Mouse (Mus musculus): ENCODE data around the gene Col25a1. TPM values are rescaled to one million over a fixed set of nuclear protein-coding genes. Genes with fewer than 3 reads are reported as not detected.

Col25a1 gene
- polyA plus RNA-seq, 1 experiment = 0.04 TPM

DNA sequence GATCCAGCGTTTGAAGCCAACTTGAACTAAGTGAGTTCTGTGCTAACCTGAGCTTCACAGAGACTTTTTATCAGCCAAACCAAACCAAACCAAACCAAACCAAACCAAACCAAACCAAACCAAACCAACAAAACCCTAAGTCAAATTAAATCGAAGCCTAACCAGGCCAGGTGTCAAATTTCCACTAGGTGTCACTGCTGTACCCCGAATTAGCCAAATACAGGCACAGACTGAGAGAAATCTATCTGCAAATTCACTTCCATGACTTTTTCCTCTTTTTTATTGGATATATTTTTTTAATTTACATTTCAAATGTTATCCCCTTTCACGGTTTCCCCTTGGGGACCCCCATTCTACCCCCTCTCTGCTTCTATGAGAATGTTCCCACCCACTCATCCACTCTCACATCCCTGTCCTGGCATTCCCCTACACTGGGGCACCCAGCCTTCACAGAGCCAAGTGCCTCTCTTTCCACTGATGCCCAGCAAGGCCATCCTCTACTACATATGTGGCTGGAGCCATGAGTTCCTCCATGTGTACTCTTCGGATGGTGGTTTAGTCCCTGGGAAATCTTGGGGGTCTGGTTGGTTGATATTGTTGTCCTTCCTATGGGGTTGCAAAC, 36.0 kb upstream of the Col25a1 start:
- WGBS = 34% methylated on average over 5 of the region's 5 CpGs
- H3K4me1 ChIP-seq (ENCODE audit: control insufficient read depth, insufficient read depth, insufficient read length, low read length) = no peaks in the 10 kb centered on the region
- no peaks in the 10 kb centered on the region for H3K36me3 ChIP-seq (ENCODE audit: control insufficient read depth, insufficient read depth, low read length)
- H3K27ac ChIP-seq (ENCODE audit: insufficient read depth, low read depth, low read length) = no peak overlapping the region
- no peak overlapping the region for H3K4me3 ChIP-seq (ENCODE audit: low read depth, low read length)
- H3K27me3 ChIP-seq (ENCODE audit: control insufficient read depth, insufficient read depth, low read length) = no peaks in the 10 kb centered on the region
- TF ChIP-seq POLR2A (IDR thresholded peaks at IDR 0.05; ENCODE audit: low read depth, low read length) (no peak), CTCF (IDR thresholded peaks at IDR 0.05; ENCODE audit: extremely low read depth, insufficient read length, insufficient replicate concordance, low read depth, low read length) (no peak)

DNA sequence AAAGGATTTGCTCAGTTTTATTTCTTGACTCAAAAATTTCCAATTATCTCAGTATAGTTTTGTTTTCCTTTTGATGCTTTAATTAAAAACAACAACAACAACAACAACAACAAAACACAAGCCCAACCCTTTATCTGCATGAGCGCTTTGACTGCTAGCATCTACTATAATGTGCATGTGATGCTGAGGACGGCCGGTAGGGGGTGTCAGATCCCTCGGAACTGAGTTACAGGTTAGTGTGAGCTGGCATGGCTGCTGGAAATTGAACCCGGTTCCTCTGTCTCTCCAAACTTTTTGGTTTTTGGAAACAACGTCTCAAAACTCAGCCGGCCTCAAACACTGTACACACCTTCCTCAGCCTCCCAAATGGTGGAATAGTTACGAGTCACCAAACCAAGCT, 27.8 kb upstream of the Col25a1 start:
- no peaks in the 10 kb centered on the region for H3K36me3 ChIP-seq (ENCODE audit: control insufficient read depth, insufficient read depth, low read length)
- TF ChIP-seq CTCF (IDR thresholded peaks at IDR 0.05; ENCODE audit: extremely low read depth, insufficient read length, insufficient replicate concordance, low read depth, low read length) = peak; percentile 39; the same call in 1 of the 2 replicates
- TF ChIP-seq POLR2A (IDR thresholded peaks at IDR 0.05; ENCODE audit: low read depth, low read length) = no peak
- no peaks in the 10 kb centered on the region for H3K4me1 ChIP-seq (ENCODE audit: control insufficient read depth, insufficient read depth, insufficient read length, low read length)
- no peak overlapping the region for H3K27ac ChIP-seq (ENCODE audit: insufficient read depth, low read depth, low read length)
- no peak overlapping the region for H3K4me3 ChIP-seq (ENCODE audit: low read depth, low read length)
- WGBS = 72% methylated on average over 8 of the region's 8 CpGs
- H3K27me3 ChIP-seq (ENCODE audit: control insufficient read depth, insufficient read depth, low read length) = no peaks in the 10 kb centered on the region

DNA sequence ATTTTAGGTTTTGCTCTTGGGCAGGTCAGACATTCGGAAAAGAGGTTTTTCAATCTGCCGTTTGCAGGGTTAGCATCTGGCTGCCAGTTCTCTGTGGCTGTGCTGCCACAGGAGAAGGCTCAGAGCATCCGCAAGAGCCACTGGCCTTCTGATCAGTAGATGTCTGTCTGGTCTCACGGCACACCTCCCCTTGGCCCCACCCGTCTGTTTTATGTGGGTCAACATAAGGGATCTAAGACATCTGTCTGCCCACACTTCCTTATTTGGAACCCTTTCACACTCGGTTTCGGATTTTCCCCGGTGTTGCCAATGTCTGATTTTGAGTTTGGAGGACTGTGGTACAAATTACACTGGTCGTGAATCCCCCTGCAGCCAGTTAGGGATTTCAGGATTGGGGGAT, 26.8 kb upstream of the Col25a1 start:
- 59% methylated on average over 9 of the region's 9 CpGs for WGBS
- Histone ChIP-seq H3K27ac (ENCODE audit: insufficient read depth, low read depth, low read length) (no peak overlapping the region), H3K27me3 (ENCODE audit: control insufficient read depth, insufficient read depth, low read length) (no peaks in the 10 kb centered on the region), H3K36me3 (ENCODE audit: control insufficient read depth, insufficient read depth, low read length) (no peaks in the 10 kb centered on the region), H3K4me3 (ENCODE audit: low read depth, low read length) (no peak overlapping the region), H3K4me1 (ENCODE audit: control insufficient read depth, insufficient read depth, insufficient read length, low read length) (no peaks in the 10 kb centered on the region)
- TF ChIP-seq POLR2A (IDR thresholded peaks at IDR 0.05; ENCODE audit: low read depth, low read length) = no peak
- TF ChIP-seq CTCF (IDR thresholded peaks at IDR 0.05; ENCODE audit: extremely low read depth, insufficient read length, insufficient replicate concordance, low read depth, low read length) = no peak

DNA sequence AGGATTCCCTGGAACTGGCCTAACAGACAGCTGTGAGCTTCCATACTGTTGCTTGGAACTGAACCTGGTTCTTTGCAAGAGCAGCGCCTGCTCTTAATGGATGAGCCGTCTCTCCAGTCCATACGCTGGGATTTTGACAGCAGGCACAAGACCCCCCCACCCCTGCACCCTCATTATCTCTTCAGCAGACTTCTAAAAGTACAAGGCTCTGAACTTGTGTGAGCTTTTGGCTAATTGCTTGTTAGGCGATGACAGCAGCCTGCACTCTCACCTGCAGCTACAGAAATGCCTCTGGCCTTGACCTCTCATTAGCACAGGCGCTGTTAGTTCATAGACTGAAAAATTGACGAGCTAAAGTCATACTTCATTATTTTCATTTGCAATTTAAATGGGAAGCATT, 14.4 kb upstream of the Col25a1 start:
- no peaks in the 10 kb centered on the region for H3K4me1 ChIP-seq (ENCODE audit: control insufficient read depth, insufficient read depth, insufficient read length, low read length)
- no peaks in the 10 kb centered on the region for H3K36me3 ChIP-seq (ENCODE audit: control insufficient read depth, insufficient read depth, low read length)
- 81% methylated on average over 6 of the region's 6 CpGs for WGBS
- H3K27ac ChIP-seq (ENCODE audit: insufficient read depth, low read depth, low read length) = no peak overlapping the region
- no peaks in the 10 kb centered on the region for H3K27me3 ChIP-seq (ENCODE audit: control insufficient read depth, insufficient read depth, low read length)
- TF ChIP-seq CTCF (IDR thresholded peaks at IDR 0.05; ENCODE audit: extremely low read depth, insufficient read length, insufficient replicate concordance, low read depth, low read length) (no peak), POLR2A (IDR thresholded peaks at IDR 0.05; ENCODE audit: low read depth, low read length) (no peak)
- H3K4me3 ChIP-seq (ENCODE audit: low read depth, low read length) = no peak overlapping the region

DNA sequence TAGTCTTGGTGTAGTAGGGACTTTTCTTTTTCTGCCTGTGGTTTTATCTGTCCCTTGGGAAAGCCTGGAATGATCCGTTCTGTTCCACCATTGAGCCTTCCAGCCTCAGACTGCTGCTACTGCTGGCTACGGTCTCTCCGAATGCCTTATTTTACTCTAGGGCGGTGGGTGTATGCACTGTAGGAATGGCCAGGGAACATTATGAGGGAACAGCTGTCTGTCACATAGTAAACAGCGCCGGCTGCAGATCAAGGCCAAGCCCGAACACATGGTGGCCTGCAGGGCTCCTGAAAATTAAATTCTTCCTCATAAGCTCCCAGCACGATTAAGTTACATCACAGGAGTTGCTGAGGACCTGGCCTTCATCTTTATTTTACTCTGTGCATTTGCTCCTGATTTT, 3.5 kb upstream of the Col25a1 start:
- WGBS = 81% methylated on average over 8 of the region's 8 CpGs
- Histone ChIP-seq H3K27me3 (ENCODE audit: control insufficient read depth, insufficient read depth, low read length) (no peaks in the 10 kb centered on the region), H3K36me3 (ENCODE audit: control insufficient read depth, insufficient read depth, low read length) (no peaks in the 10 kb centered on the region), H3K27ac (ENCODE audit: insufficient read depth, low read depth, low read length) (no peak overlapping the region), H3K4me1 (ENCODE audit: control insufficient read depth, insufficient read depth, insufficient read length, low read length) (no peaks in the 10 kb centered on the region), H3K4me3 (ENCODE audit: low read depth, low read length) (no peak overlapping the region)
- TF ChIP-seq POLR2A (IDR thresholded peaks at IDR 0.05; ENCODE audit: low read depth, low read length) = no peak
- TF ChIP-seq CTCF (IDR thresholded peaks at IDR 0.05; ENCODE audit: extremely low read depth, insufficient read length, insufficient replicate concordance, low read depth, low read length) = no peak

DNA sequence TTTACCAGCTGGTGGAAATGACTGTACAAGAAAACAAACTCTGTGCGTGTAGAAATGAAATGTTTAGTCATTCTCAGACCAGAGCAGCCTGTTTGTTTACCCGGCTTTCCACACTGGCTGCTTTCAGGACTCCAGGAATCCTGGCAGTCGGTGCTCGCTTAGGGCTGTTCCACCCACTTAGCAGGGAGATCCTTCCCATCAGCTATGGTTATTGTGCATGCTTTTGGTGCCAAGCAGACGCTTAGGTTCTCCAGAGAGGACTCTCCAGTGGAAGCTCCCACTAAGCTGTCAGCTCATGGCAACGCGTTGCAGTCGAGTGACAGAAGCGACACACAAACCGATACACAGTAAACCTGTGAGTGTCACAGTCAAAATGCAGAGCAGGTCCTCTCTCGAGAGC, 2.7 kb upstream of the Col25a1 start:
- no peak overlapping the region for H3K27ac ChIP-seq (ENCODE audit: insufficient read depth, low read depth, low read length)
- H3K36me3 ChIP-seq (ENCODE audit: control insufficient read depth, insufficient read depth, low read length) = no peaks in the 10 kb centered on the region
- H3K4me3 ChIP-seq (ENCODE audit: low read depth, low read length) = no peak overlapping the region
- H3K4me1 ChIP-seq (ENCODE audit: control insufficient read depth, insufficient read depth, insufficient read length, low read length) = no peaks in the 10 kb centered on the region
- no peak for TF ChIP-seq POLR2A (IDR thresholded peaks at IDR 0.05; ENCODE audit: low read depth, low read length)
- WGBS = 74% methylated on average over 11 of the region's 11 CpGs
- no peaks in the 10 kb centered on the region for H3K27me3 ChIP-seq (ENCODE audit: control insufficient read depth, insufficient read depth, low read length)

DNA sequence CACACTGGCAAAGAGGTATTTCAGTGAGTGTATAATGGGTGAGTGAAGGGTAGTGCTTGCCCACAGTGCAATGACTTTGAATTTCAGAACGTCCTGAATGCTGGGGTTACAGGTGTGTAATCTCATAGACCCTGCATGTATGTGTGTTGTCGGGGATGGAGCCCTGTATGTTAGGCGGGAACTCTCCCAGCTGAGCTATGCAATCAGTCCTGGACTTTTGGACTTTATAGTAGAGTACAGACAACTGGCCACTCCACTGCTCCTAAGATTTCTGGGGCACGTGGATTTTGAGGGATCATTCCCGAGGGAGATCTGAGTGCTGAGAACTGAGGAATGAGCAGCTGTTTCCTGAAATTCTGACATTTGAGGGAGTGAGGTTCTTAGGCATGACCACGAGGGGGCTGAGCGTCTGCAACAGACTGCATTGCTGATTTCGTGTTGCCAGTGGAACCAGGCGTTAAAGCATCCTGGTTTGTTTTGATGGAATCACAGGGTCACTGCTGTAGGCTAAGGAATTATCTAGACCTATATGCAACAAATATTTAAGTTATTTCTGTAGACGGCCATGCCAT, 1.6 kb upstream of the Col25a1 start:
- TF ChIP-seq CTCF (IDR thresholded peaks at IDR 0.05; ENCODE audit: extremely low read depth, insufficient read length, insufficient replicate concordance, low read depth, low read length) = peak; percentile 19; the same call in 1 of the 2 replicates
- TF ChIP-seq POLR2A (IDR thresholded peaks at IDR 0.05; ENCODE audit: low read depth, low read length) = no peak
- no peaks in the 10 kb centered on the region for H3K27me3 ChIP-seq (ENCODE audit: control insufficient read depth, insufficient read depth, low read length)
- H3K27ac ChIP-seq (ENCODE audit: insufficient read depth, low read depth, low read length) = no peak overlapping the region
- H3K4me1 ChIP-seq (ENCODE audit: control insufficient read depth, insufficient read depth, insufficient read length, low read length) = no peaks in the 10 kb centered on the region
- WGBS = 16% methylated on average over 10 of the region's 10 CpGs
- no peaks in the 10 kb centered on the region for H3K36me3 ChIP-seq (ENCODE audit: control insufficient read depth, insufficient read depth, low read length)
- no peak overlapping the region for H3K4me3 ChIP-seq (ENCODE audit: low read depth, low read length)
